Mouse (Mus musculus) ES-Bruce4 (cell line): ENCODE data around the gene Wars. TPM values are rescaled to one million over a fixed set of nuclear protein-coding genes. Genes with fewer than 3 reads are reported as not detected.

Source experiments
- H3K27ac ChIP-seq: 2 replicates; pipeline ENCODE4 v1.5.1; 2012; ENCODE audit warnings: low read length, inconsistent platforms; ENCODE audit not compliant: insufficient read depth
- H3K27me3 ChIP-seq: 2 replicates; pipeline ENCODE4 v1.6.1; 2012; ENCODE audit warnings: mild to moderate bottlenecking, low read length, inconsistent platforms; ENCODE audit not compliant: control insufficient read depth, poor library complexity, insufficient read depth, severe bottlenecking
- H3K36me3 ChIP-seq: 2 replicates; pipeline ENCODE4 v1.6.1; 2012; ENCODE audit warnings: inconsistent platforms, mild to moderate bottlenecking, low read length, moderate library complexity; ENCODE audit not compliant: control insufficient read depth, poor library complexity, insufficient read depth, severe bottlenecking
- H3K4me1 ChIP-seq: one replicate; pipeline ENCODE4 v1.8.1; 2011; ENCODE audit warnings: low read length; ENCODE audit not compliant: control insufficient read depth, insufficient read depth
- H3K4me3 ChIP-seq: 2 replicates; pipeline ENCODE4 v1.5.1; 2011; ENCODE audit warnings: low read depth, mild to moderate bottlenecking, low read length
- H3K9ac ChIP-seq: 2 replicates; pipeline ENCODE4 v1.6.1; 2012; ENCODE audit warnings: low read depth, mild to moderate bottlenecking, inconsistent platforms; ENCODE audit not compliant: poor library complexity, severe bottlenecking
- H3K9me3 ChIP-seq: replicated peaks from 2 replicates; pipeline ENCODE4 v1.6.1; 2012; ENCODE audit warnings: mild to moderate bottlenecking, low read length, inconsistent platforms; ENCODE audit not compliant: control insufficient read depth, poor library complexity, insufficient read depth, severe bottlenecking
- CTCF ChIP-seq: IDR thresholded peaks from one replicate; pipeline ENCODE4 v1.8.1; 2011; ENCODE audit warnings: low read depth, low read length
- EP300 ChIP-seq: IDR thresholded peaks from 2 replicates; pipeline ENCODE4 v1.6.1; 2011; ENCODE audit warnings: low read depth, low read length; ENCODE audit not compliant: insufficient read depth
- POLR2A ChIP-seq: IDR thresholded peaks from one replicate; pipeline ENCODE4 v1.8.1; 2011; ENCODE audit warnings: low read length; ENCODE audit not compliant: insufficient read depth
- polyA plus RNA-seq: library from polyadenylated mRNA; stranded (reverse); fragments of >200 nt; gene quantifications from 2 replicates; pipeline ENCODE4 v1.2.4, GENCODE M21; 2011; ENCODE audit warnings: low read depth; ENCODE audit not compliant: missing spikeins, insufficient read depth, insufficient read length

The Wars gene
- polyA plus RNA-seq, 1 experiment: 68.0 TPM

- no peaks in the 10 kb centered on the region for H3K27me3 ChIP-seq
- H3K36me3 ChIP-seq: peaks cover 64% of the 10 kb centered on the region
- H3K27ac ChIP-seq: no peak overlapping the region
- H3K9me3 ChIP-seq: no peaks in the 10 kb centered on the region
- H3K4me1 ChIP-seq: no peaks in the 10 kb centered on the region
- TF ChIP-seq EP300 (no peak), CTCF (no peak)
- H3K9ac ChIP-seq: no peak overlapping the region
- no peak overlapping the region for H3K4me3 ChIP-seq
These were observed 81.5 kb downstream of the Wars start for GRCm38 (mm10) chr12:108812463-108812862.

DNA sequence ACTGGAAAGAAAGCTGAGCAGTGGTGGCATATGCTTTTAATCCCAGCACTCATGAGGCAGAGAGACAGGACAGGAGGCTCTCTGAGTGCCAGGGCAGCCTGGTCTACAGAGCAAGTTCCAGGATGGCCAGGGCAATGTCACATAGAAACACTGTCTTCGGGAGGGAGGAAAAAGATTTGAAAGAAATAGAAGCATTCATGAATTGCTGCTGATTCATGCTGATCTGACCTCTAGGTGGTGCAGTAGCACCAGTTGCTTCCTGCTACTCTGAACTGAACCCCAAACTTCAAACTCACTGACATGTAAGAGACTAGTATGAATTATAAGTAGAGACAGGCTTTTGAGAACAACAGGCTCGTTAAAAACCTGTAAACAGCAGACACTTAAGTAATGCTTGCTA is 82.8 kb downstream of the Wars start:
- Histone ChIP-seq H3K27ac (no peak overlapping the region), H3K9me3 (no peaks in the 10 kb centered on the region), H3K4me3 (no peak overlapping the region), H3K9ac (no peak overlapping the region), H3K36me3 (peaks cover 68% of the 10 kb centered on the region), H3K4me1 (no peaks in the 10 kb centered on the region), H3K27me3 (no peaks in the 10 kb centered on the region)
- TF ChIP-seq POLR2A (no peak), EP300 (no peak), CTCF (no peak)

DNA sequence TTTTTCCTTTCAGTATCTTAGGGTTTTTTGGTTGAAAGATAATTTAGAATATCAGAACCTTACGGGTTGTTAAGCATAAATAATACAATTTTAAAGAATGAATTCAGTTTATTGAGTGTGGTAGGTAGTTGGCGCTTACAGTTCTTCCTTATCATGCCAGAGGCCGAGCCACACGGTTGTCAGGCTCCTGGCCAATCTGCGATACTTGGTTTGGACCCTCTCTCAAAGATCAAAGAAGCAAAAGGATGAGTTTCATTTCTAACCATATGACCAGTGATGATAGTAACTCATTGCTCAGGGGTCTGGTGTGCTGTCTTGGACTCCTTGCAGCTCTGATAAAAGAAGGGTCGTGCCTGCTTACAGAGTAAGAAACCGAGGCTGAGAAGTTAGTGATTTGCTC is 83.7 kb downstream of the Wars start:
- Histone ChIP-seq H3K27me3 (no peaks in the 10 kb centered on the region), H3K36me3 (peaks cover 69% of the 10 kb centered on the region), H3K4me3 (no peak overlapping the region), H3K4me1 (no peaks in the 10 kb centered on the region), H3K27ac (no peak overlapping the region), H3K9ac (no peak overlapping the region), H3K9me3 (no peaks in the 10 kb centered on the region)
- TF ChIP-seq POLR2A (no peak), CTCF (no peak), EP300 (no peak)

Other genes with a start within 250 kb of the Wars start
- not detected in 2 replicates for gene Degs2, start 191.9 kb downstream of the Wars start, polyA plus RNA-seq
- 121 and 124 TPM in 2 replicates for gene Yy1, start 101.2 kb downstream of the Wars start, polyA plus RNA-seq
- 0.51 and 0.79 TPM in 2 replicates for gene Slc25a29, start 58.3 kb downstream of the Wars start, polyA plus RNA-seq
- gene Slc25a47, start 58.1 kb downstream of the Wars start, polyA plus RNA-seq: 3.0 and 3.6 TPM in 2 replicates
- 7.2 and 12.7 TPM in 2 replicates for gene Wdr25, start 543 bp downstream of the Wars start, polyA plus RNA-seq
- 1.8 and 2.8 TPM in 2 replicates for gene Begain, start 174.0 kb upstream of the Wars start, polyA plus RNA-seq